Mouse (Mus musculus) heart, postnatal 0 days (tissue): ENCODE results near the gene Ciita.

ENCODE experiments used
- CTCF ChIP-seq: IDR thresholded peaks from 2 replicates; pipeline ENCODE4 v1.5.1; 2016; ENCODE audit warnings: antibody characterized with exemption, control low read depth, low read depth
- EP300 ChIP-seq: IDR thresholded peaks from 2 replicates; pipeline ENCODE4 v1.6.1; 2016; ENCODE audit warnings: antibody characterized with exemption, low read depth

- TF ChIP-seq CTCF (no peak), EP300 (no peak)
These were observed 38.5 kb upstream of the Ciita start for GRCm38 (mm10) chr16:10441328-10441727.
